Mouse (Mus musculus) erythroblast, embryonic 14.5 days (primary cell): ENCODE results near the gene Lyrm7. TPM values are rescaled to one million over a fixed set of nuclear protein-coding genes. Genes with fewer than 3 reads are reported as not detected.

ENCODE experiments used
- H3K27me3 ChIP-seq: 2 replicates; pipeline ENCODE4 v1.6.1; 2012; ENCODE audit warnings: inconsistent platforms; ENCODE audit not compliant: control insufficient read depth
- H3K36me3 ChIP-seq: 2 replicates; pipeline ENCODE4 v1.6.1; 2012; ENCODE audit warnings: mild to moderate bottlenecking, inconsistent platforms; ENCODE audit not compliant: control insufficient read depth
- H3K4me1 ChIP-seq: 2 replicates; pipeline ENCODE4 v1.6.1; 2012; ENCODE audit warnings: inconsistent platforms; ENCODE audit not compliant: control insufficient read depth
- H3K4me3 ChIP-seq: replicated peaks from 2 replicates; pipeline ENCODE3; 2012; ENCODE audit warnings: moderate library complexity, mild to moderate bottlenecking, inconsistent platforms
- H3K9me3 ChIP-seq: 2 replicates; pipeline ENCODE4 v1.6.1; 2012; ENCODE audit warnings: low read length, inconsistent platforms, mixed read lengths; ENCODE audit not compliant: control insufficient read depth
- GATA1 ChIP-seq: IDR thresholded peaks from 2 replicates; pipeline ENCODE4 v1.6.1; 2012; ENCODE audit warnings: low read length, inconsistent platforms, mixed read lengths
- TAL1 ChIP-seq: IDR thresholded peaks from 3 replicates; pipeline ENCODE4 v1.6.1; 2012; ENCODE audit warnings: low read length, inconsistent platforms, mixed read lengths
- polyA plus RNA-seq: library from polyadenylated mRNA; stranded (reverse); fragments of >175 nt; gene quantifications from 2 replicates; pipeline ENCODE4 v1.2.3, GENCODE M21; 2012

Gene Lyrm7
- polyA plus RNA-seq, 1 experiment: not detected

GRCm38 (mm10) chr11:54815659-54816058, 45.1 kb downstream of the Lyrm7 start:
- no peaks in the 10 kb centered on the region for H3K4me1 ChIP-seq
- H3K9me3 ChIP-seq: no peaks in the 10 kb centered on the region; the same call in 1 of the 2 replicates
- H3K4me3 ChIP-seq: no peak overlapping the region
- H3K36me3 ChIP-seq: no peaks in the 10 kb centered on the region
- TF ChIP-seq TAL1 (no peak), GATA1 (no peak)
- no peaks in the 10 kb centered on the region for H3K27me3 ChIP-seq

- no peak overlapping the region for H3K4me3 ChIP-seq
- no peak for TF ChIP-seq TAL1
- TF ChIP-seq GATA1: no peak
- H3K36me3 ChIP-seq: no peaks in the 10 kb centered on the region
- H3K9me3 ChIP-seq: no peaks in the 10 kb centered on the region
- H3K27me3 ChIP-seq: no peaks in the 10 kb centered on the region
- H3K4me1 ChIP-seq: no peaks in the 10 kb centered on the region
Measured at GRCm38 (mm10) chr11:54812812-54813516, 47.8 kb downstream of the Lyrm7 start.

GRCm38 (mm10) chr11:54812314-54812713, 48.4 kb downstream of the Lyrm7 start:
- Histone ChIP-seq H3K9me3 (no peaks in the 10 kb centered on the region), H3K36me3 (no peaks in the 10 kb centered on the region), H3K4me3 (no peak overlapping the region), H3K4me1 (no peaks in the 10 kb centered on the region), H3K27me3 (no peaks in the 10 kb centered on the region)
- TF ChIP-seq TAL1 (no peak), GATA1 (no peak)

- no peaks in the 10 kb centered on the region for H3K27me3 ChIP-seq
- no peak overlapping the region for H3K4me3 ChIP-seq
- TF ChIP-seq GATA1: no peak
- H3K9me3 ChIP-seq: no peaks in the 10 kb centered on the region
- no peaks in the 10 kb centered on the region for H3K36me3 ChIP-seq
- no peaks in the 10 kb centered on the region for H3K4me1 ChIP-seq
Measured at GRCm38 (mm10) chr11:54811054-54811453, 49.7 kb downstream of the Lyrm7 start.

- Histone ChIP-seq H3K4me1 (no peaks in the 10 kb centered on the region), H3K4me3 (no peak overlapping the region), H3K9me3 (no peaks in the 10 kb centered on the region), H3K36me3 (no peaks in the 10 kb centered on the region), H3K27me3 (no peaks in the 10 kb centered on the region)
- TF ChIP-seq TAL1: no peak
- TF ChIP-seq GATA1: no peak
Measured at GRCm38 (mm10) chr11:54809582-54809981, 51.1 kb downstream of the Lyrm7 start.

GRCm38 (mm10) chr11:54808177-54808576, 52.5 kb downstream of the Lyrm7 start:
- Histone ChIP-seq H3K36me3 (no peaks in the 10 kb centered on the region), H3K9me3 (no peaks in the 10 kb centered on the region), H3K27me3 (no peaks in the 10 kb centered on the region), H3K4me1 (no peaks in the 10 kb centered on the region), H3K4me3 (no peak overlapping the region)
- no peak for TF ChIP-seq GATA1
- TF ChIP-seq TAL1: no peak

- Histone ChIP-seq H3K36me3 (no peaks in the 10 kb centered on the region), H3K27me3 (no peaks in the 10 kb centered on the region), H3K9me3 (no peaks in the 10 kb centered on the region), H3K4me3 (no peak overlapping the region), H3K4me1 (no peaks in the 10 kb centered on the region)
- TF ChIP-seq GATA1: no peak
- no peak for TF ChIP-seq TAL1
Measured at GRCm38 (mm10) chr11:54807669-54808068, 53.0 kb downstream of the Lyrm7 start.

GRCm38 (mm10) chr11:54806891-54807290, 53.8 kb downstream of the Lyrm7 start:
- TF ChIP-seq TAL1 (no peak), GATA1 (no peak)
- Histone ChIP-seq H3K4me3 (no peak overlapping the region), H3K4me1 (no peaks in the 10 kb centered on the region), H3K36me3 (no peaks in the 10 kb centered on the region), H3K9me3 (no peaks in the 10 kb centered on the region), H3K27me3 (no peaks in the 10 kb centered on the region)

GRCm38 (mm10) chr11:54805196-54805595, 55.5 kb downstream of the Lyrm7 start:
- Histone ChIP-seq H3K4me1 (no peaks in the 10 kb centered on the region), H3K4me3 (no peak overlapping the region), H3K36me3 (no peaks in the 10 kb centered on the region), H3K9me3 (no peaks in the 10 kb centered on the region), H3K27me3 (no peaks in the 10 kb centered on the region)
- TF ChIP-seq GATA1: no peak
- TF ChIP-seq TAL1: no peak

- Histone ChIP-seq H3K4me3 (no peak overlapping the region), H3K9me3 (no peaks in the 10 kb centered on the region), H3K27me3 (no peaks in the 10 kb centered on the region), H3K4me1 (no peaks in the 10 kb centered on the region), H3K36me3 (no peaks in the 10 kb centered on the region)
- TF ChIP-seq TAL1 (no peak), GATA1 (no peak)
Measured at GRCm38 (mm10) chr11:54802621-54803020, 58.1 kb downstream of the Lyrm7 start.
